Mouse (Mus musculus): Measurements from ENCODE around the gene Tcp11.

Tcp11 gene

GRCm38 (mm10) chr17:28040620-28041019 is 39.8 kb downstream of the Tcp11 start:
- DNase-seq (ENCODE audit: low read depth, low spot score) = no peak

DNA sequence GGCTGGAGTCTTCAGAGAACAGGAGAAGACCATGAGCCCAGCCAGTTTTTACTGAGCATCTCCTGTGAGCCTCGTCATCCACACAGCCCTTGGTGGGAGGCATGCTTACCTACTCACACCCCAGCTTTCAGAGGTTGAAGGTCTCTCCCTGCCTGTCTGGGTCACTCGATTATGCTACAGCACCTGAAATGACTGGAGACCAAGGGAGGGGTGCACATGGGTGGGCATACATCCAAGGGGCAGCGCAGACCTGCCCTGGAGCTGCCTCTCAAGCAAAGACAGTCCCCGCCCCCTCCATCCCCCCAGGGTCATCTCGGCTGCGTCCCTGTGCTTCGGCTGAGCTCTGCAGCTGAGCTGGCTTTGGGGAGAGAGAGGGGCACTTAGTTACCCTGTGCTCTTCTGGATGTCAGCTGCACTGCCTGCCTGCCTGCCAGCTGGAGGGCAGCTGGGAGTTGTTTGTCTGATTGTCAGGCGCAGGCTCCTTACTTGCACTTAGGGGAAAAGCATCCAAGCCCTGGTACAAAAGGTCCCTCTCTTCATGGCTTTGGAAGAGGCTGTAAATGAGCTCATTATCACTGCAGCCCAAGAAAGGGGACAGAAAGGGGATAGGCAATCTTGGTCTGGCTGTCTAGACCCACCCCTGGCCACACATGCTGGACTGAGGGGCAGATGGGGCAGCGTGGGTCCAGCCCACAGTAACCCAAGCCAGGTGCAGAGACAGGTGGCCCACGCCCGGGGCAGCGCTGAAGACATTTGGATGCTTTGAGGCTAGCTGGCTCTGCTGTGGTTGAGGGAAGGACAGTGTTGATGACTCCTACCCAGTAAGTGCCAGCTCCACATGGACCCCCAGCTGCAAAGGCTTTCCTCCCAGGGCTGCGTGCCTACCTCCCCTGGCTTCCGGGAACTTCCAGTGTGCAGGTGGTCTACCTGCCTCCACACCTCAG is 43.4 kb downstream of the Tcp11 start:
- no peak for DNase-seq (ENCODE audit: low read depth, low spot score)

DNA sequence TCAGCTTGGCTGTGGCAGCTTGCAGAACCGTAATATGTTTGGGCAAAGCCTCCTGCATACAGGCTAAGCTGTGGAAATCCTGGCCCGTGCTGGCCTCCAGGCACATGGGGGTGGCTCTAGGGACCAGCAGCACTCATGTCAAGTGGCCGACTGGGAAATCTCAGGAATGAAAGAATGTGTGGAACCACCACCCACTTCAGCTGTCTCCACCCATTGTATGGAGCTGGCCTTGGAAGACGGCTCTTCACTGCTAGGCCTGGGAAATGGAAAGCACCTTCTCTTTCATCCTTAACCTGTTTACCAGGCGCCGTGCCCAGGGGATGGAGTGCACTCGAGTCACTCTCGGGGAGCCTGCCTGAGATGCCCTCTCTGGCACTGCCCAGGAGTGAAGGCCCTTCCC is 45.5 kb downstream of the Tcp11 start:
- no peak for DNase-seq (ENCODE audit: low read depth, low spot score)

- no peak for DNase-seq (ENCODE audit: low read depth, low spot score)
Measured at GRCm38 (mm10) chr17:28033046-28033580, 47.3 kb downstream of the Tcp11 start.

GRCm38 (mm10) chr17:28032219-28032618 is 48.2 kb downstream of the Tcp11 start:
- no peak for DNase-seq (ENCODE audit: low read depth, low spot score)

GRCm38 (mm10) chr17:28031281-28031941 is 49.0 kb downstream of the Tcp11 start:
- no peak for DNase-seq (ENCODE audit: low read depth, low spot score)

DNA sequence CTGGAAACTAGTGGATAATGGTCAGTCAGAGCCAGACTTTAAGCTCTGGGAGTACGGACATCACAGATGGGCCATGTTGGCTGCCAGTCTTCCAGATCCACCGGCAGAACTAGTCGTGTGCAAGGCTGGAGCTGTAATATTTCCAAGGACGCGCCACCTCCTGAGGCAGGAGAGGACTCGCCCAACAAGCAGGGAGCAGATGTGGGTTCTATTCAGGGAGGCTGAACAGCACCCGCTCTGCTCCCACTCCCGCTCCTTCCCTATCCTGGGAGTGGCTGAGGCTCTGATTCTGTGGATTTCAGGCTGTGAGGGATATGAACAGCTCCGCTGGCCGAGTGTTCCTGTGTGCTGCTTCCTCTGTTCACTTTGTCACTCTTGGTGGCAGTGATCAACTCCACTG is 50.0 kb downstream of the Tcp11 start:
- no peak for DNase-seq (ENCODE audit: low read depth, low spot score)

DNA sequence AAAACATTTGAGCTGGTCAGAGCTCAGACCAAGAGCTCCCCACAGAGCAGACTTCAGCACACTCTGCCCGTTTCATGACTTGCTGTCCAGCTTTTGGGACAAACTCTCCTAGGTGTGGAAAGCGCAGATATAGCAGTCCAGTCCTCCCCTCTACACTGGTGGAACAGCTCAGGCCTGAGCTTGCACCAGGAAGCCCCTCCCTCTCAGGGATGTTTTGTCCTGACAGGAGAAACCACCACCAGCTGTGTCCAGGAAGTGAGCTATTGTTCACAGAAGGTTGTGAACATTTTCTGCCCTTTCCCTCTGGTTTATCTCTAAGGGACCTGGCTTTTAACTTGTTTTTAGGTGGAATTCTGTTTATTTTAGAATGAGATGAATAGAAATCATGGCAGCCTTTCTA is 51.1 kb downstream of the Tcp11 start:
- DNase-seq (ENCODE audit: low read depth, low spot score) = no peak

DNA sequence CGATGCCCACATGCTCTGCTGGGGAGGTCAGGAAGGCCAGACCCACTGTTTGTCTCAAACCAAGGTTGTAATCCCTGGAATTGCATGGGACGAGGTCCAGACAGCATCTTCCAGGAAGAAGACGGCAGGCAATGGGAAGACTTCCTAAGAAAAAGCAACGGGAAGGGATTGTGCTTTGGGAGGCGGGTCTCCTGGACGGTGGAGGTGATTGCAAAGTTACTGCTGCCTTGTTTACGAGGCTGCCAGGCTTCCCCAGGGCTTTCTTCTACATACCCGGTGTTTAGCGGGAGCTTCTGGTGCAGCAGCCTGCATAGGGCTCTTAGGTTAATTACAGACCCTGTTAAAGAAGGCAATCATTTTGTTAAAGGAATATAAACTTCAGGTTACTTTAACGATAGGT is 52.2 kb downstream of the Tcp11 start:
- no peak for DNase-seq (ENCODE audit: low read depth, low spot score)

DNA sequence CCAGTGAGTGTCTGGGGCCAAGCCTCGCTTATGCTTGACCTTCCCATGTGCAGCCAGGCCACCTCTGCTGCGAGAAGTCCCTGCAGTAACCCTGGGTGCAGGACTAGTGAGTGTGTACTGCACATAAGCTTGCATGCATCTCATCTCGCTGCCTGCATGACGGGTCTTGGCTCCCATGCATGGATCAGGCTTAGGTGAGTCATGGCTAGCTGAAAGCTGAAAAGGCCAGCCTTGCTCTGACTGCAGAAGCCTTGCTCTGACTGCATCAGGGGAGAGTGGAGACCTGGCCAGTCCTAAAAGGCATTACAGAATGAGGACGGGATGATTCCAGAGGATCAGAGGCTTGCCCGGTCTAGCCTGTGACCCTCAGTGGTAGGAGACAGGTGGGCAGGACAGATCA is 53.2 kb downstream of the Tcp11 start:
- no peak for DNase-seq (ENCODE audit: low read depth, low spot score)

DNA sequence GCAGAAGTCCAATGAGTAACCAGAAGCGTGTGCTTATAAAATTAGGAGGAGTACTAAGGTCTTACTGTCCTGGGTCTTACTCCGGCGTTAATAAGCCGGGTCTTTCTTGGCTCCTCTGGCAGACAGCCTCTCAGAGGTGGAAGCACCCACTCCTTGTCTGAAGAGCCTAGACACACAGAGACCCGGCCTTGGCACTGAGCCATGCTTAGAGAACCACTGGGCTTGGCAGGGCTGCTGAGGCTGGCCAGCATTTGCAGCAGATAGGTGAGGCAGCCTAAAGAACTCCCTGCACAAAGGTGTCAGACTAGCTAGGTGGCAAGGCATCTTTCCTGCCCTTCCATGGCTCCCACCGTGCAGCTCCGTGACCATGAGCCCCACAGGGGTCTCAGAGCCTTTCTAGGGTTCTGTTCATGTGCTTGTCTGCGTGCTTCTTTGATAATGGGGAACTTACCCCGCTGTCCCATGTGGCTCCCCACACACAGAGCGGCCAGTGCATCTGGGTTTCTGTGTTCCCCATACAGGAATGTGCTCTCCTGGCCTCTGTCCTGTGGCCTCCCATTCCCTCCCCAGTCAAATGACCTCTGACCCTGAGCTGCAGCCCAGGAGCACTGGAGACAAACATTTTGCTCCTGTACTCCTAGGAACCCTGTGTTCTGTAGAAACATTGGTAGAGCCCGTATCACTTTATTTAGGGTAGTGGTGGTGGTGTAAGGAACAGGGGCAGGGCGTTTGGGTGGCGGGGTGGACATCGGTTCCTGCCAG is 54.1 kb downstream of the Tcp11 start:
- no peak for DNase-seq (ENCODE audit: low read depth, low spot score)

GRCm38 (mm10) chr17:28025541-28025961 is 54.9 kb downstream of the Tcp11 start:
- DNase-seq (ENCODE audit: low read depth, low spot score) = no peak

DNA sequence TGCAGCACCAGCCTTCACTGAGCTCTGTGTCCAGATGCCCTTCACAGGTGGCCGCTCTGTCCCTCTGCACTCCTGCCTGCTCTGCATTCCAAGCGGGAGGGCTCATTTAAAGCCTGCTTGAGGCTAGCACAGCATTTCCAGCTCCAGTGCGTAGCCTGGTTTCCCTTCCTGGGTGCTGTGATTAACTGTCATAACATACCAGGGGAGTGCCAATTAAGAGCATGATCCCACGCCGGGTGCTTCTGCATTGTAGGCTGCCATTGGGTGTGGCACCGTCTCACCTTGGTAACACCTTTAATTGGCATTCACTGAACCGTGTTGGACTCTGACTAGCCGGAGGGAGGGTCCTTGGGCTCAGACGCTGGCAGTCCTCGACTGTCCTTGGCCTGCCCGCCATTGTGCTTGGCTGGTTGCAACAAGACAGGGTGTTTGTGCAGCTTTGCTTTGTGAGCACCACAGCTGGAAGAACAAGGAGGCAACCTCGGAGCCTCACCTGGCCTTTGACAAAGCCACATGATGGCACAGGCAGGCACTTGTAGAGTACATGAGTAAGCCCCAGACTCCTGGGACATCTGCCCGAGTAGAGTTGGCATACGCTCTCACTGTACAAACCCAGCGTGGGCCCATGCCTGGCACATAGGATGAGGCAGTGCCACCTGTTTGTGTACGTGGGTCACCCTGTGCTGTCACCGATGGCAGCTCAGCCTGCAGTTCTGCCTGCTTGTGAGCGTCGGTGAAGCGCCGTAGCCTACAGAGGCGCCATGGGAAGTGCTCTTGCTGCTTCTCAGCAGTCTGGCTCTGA is 57.4 kb downstream of the Tcp11 start:
- DNase-seq (ENCODE audit: low read depth, low spot score) = no peak

DNA sequence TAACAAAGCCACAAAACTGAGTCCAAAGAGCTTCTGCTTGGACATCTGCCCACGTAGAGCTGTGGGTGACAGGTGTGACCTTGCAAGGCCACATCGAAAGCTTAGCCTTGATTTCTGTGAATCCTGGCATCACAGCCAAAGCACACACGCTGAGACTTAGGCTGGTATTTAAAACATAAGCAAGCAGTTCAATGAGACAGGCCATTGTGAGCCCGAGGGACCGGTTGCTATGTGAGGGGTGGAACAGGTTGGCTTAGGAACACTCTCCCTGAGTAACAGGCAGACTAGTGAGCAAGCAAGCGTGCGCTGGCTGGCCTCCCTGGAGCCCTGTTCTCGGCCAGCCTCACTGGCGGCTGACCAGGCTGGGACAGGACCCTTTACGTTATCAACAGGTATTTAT is 58.5 kb downstream of the Tcp11 start:
- DNase-seq (ENCODE audit: low read depth, low spot score) = no peak

DNA sequence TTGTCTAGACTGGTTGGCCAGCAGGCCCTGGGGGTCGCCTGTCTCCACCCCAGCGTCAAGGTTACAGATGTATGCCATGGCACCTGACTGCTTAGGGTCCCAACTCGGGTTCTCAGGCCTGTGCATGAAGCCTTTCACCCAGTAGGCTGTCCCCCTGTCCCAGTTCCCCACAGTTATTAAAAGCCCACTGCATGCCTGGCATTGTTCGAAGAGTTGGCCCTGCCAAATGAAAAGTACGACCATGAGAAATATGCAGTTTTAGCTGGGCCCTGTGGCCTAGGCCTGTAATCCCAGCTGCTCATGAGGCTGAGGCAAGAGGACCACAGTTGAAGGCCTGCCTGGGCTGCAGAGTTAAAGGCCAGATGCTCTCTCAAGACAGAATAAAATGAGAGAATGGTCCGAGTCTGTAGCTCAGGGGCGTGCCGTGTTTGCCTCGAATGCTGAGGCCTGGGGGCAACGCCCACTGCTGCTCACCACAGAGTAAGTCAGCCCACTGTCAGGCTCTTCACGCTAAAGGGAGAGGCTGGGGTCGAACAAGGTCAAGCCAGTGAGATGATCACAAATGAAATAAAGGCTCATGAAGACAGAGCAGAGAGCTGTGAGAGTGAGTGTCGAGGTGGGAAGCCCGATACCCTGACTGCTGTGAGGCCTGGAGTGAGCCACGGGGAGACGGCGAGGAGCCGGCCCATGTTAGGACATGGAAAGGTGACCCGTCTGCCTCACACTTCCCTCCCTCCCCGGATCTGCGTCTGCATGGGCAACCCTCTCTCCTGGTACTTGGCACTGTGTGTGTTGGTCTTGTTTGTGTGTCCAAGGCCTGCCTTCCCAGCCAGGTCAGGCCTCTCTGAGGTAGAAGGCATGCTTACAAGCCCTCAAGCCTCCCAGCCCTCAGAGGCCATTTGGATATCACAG is 60.4 kb downstream of the Tcp11 start:
- peak; percentile 81 for DNase-seq (ENCODE audit: low read depth, low spot score)

DNA sequence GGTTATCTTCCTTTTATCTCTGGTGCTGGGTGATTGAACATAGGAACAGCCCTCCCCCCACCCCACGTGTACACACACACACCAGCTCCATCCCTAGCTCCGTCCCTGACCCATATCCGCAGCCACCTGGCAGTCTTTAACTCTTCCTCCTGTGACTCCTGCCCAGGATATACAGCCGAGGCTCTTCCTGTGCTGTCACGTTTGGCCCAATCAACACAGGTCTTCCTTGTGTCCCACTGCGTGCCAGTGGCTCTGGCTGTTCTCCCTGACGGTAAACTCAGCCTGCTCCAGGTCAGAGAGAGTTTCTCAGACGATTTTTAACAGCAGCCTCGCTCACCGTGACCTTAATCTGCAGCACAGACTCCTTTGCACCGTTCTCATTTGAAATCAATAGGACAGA is 61.7 kb downstream of the Tcp11 start:
- no peak for DNase-seq (ENCODE audit: low read depth, low spot score)

GRCm38 (mm10) chr17:28018344-28018743 is 62.1 kb downstream of the Tcp11 start:
- no peak for DNase-seq (ENCODE audit: low read depth, low spot score)

Measured in skeletal muscle tissue, adult 2 months (tissue).